Mouse (Mus musculus): ENCODE measurements at regions not wholly inside any gene's neighbourhood (a gene's known extent, or its start where the extent isn't known, plus 50 kb on each side); places are given as distances from the start of the nearest gene placed in this dataset.

DNA sequence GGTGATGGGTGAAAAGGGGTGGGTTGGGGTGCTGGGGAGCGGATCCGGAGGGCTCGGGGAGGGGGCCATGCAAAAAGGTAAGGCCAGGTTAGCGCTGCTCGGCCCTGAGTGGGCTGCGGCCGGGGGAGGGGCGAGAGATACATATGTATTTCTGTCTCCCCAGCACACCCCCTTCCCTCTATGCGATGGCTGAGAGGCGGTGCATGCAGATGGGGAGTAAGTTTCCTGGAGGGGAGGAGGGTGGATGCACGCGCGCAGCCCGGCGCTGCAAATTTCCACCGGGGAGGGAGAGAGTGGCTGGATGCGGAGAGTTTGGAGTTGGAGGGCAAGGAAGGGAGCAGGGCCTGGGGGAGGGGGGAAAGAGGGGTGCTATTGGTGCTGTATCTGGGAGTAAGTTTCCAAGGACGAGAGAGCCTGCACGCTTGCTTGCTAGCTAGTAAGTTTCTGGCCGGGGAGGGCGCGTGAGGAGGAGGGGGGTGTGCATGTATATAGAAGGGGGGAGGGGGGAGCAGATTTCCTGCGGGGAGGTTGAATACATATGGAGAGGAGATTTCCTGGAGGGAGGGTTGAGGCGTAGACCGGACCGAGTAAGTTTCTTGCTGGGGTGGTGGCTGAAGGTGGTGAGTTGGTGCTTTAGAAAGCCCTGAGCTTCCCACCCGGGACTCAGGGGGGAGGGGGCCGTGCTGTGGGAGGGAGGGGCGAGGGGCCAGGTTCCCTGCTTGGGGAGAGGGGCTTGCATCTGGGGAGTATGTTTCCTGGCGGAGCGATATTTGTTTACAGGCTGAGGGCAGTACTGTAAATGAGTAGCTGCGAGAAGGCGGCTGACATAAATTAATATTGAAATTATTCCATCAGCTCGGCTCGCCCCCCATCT is 130.8 kb upstream of the Ubr2 start:
- TF ChIP-seq CTCF (IDR thresholded peaks at IDR 0.05; ENCODE audit: extremely low read depth, insufficient read depth, low read length) (no peak), POLR2A (IDR thresholded peaks at IDR 0.05; ENCODE audit: extremely low read depth, insufficient read depth, low read length) (peak; percentile 40; the same call in 1 of the 2 replicates)
- H3K4me3 ChIP-seq (ENCODE audit: insufficient read depth, low read length) = peak overlapping the region; percentile 85
- 0 out of 2 replicates have a peak, but pooled peaks cover 1% of the 10 kb centered on the region for H3K4me1 ChIP-seq (ENCODE audit: control insufficient read depth, insufficient read depth, low read length)
- no peak overlapping the region for H3K27ac ChIP-seq (ENCODE audit: insufficient read depth, low read length)

DNA sequence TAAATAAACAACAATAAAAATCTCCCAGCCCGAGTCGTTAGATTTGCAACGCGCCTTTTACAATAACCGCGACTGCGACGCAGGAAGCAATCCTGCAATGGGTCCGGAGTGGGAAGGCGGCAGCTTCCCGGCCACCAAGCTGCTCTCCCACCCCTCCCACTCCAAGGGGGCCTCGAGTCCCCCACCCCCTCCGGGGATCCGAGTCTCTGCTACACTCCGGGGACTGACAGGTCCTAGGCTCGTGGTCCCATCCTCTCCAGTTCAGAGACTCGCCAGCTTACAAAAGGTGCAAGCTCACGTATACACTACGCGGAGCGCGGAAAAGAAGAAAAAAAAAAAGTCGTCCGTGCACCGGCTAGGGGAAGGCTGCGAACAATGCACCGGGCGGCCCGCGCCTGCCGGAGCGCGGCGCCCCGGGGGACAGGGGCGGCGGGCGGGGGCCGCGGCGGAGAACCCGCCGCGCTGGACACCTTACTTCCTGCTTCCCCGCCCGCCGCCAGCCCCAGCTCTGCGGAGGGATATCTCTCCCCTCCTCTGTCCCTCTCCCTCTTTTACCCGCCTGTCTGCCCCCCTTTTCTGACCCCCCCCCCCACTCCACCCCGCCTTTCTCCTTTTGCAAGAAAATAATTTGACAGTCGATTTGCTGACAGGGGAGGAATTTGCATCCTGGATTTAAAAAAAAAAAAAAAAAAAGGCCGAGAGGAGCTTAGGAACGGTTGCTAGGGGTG is 130.0 kb upstream of the Ubr2 start:
- Histone ChIP-seq H3K27ac (ENCODE audit: insufficient read depth, low read length) (peak overlapping the region; percentile 65), H3K4me3 (ENCODE audit: insufficient read depth, low read length) (peak overlapping the region; percentile 85), H3K4me1 (ENCODE audit: control insufficient read depth, insufficient read depth, low read length) (0 out of 2 replicates have a peak, but pooled peaks cover 1% of the 10 kb centered on the region)
- TF ChIP-seq POLR2A (IDR thresholded peaks at IDR 0.05; ENCODE audit: extremely low read depth, insufficient read depth, low read length) (no peak), CTCF (IDR thresholded peaks at IDR 0.05; ENCODE audit: extremely low read depth, insufficient read depth, low read length) (no peak)

DNA sequence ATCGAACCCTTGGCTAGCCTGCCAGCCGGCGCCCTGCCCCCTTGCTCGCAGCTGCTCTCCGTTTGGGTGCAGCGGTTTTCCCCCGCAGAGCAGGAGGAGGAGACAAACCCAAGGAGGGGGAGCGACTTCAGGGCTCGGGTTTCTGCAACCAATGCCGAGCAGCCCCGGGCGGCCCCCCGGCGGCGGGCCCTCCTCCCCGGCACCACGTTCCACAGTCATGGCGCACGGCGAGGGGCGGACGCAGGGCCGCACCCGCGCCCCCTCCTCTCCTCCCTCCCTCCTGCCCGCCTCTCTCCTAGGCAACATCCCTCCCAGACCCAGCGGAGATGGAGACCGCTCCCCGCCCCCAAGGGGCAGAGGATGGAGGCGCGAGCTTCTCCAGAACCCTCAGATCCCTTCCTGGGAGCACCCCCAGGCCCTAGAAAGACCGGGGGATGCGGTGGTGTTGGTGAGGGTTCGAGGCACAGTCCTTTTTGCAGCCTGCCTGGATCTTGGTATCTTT is 129.4 kb upstream of the Ubr2 start:
- TF ChIP-seq POLR2A (IDR thresholded peaks at IDR 0.05; ENCODE audit: extremely low read depth, insufficient read depth, low read length) (peak; percentile 57; the same call in 1 of the 2 replicates), CTCF (IDR thresholded peaks at IDR 0.05; ENCODE audit: extremely low read depth, insufficient read depth, low read length) (no peak)
- H3K27ac ChIP-seq (ENCODE audit: insufficient read depth, low read length) = peak overlapping the region; percentile 65

DNA sequence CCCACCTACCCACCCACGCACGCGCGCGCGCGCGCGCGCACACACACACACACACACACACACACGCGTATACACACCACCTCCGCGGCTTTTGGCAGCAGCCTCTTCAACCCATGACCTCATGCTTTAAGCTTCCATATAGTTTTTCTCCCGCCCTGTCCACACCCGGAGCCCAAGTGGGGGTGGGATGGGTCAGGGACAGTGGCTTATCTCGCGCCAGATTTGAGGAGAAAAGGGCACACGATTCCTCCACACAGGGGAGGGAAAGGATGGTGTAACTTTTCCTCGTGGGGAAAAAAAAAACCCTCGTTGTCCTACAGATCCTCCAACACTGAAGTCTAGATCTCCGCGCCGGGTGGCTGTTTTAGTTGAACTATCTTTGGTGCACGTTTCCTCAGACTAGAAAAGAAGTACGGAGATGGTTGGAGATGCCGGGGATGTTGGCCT is 128.8 kb upstream of the Ubr2 start:
- peak overlapping the region; percentile 85 for H3K4me3 ChIP-seq (ENCODE audit: insufficient read depth, low read length)
- no peaks in the 10 kb centered on the region for H3K4me1 ChIP-seq (ENCODE audit: control insufficient read depth, insufficient read depth, low read length)
- TF ChIP-seq CTCF (IDR thresholded peaks at IDR 0.05; ENCODE audit: extremely low read depth, insufficient read depth, low read length) (no peak), POLR2A (IDR thresholded peaks at IDR 0.05; ENCODE audit: extremely low read depth, insufficient read depth, low read length) (no peak)
- H3K27ac ChIP-seq (ENCODE audit: insufficient read depth, low read length) = no peak overlapping the region

More for the DNA sequence above, 129.4 kb upstream of the Ubr2 start:
- Histone ChIP-seq H3K4me1 (ENCODE audit: control insufficient read depth, insufficient read depth, low read length) (0 out of 2 replicates have a peak, but pooled peaks cover under 1% of the 10 kb centered on the region), H3K4me3 (ENCODE audit: insufficient read depth, low read length) (peak overlapping the region; percentile 85)

DNA sequence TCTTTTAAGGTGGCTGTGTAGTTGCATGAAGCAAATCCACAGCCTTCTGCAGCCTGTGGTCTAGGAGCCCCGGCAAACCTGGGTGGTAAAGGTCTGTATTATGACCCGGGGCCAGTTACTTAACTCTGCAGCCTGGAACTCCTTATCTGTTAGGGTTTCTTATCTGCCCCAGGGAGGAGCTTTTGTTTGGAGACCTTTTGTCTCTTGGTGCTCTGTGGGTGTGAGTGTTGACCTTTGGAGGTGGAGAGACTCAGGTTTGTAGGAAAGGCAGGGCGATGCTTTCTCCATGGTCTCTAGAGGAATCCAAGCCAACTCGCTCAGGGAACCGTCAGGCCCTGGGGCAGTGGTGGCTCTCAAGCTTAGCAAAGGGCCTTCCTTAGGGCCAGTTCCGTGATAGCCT is 127.8 kb upstream of the Ubr2 start:
- Histone ChIP-seq H3K4me3 (ENCODE audit: insufficient read depth, low read length) (no peak overlapping the region), H3K4me1 (ENCODE audit: control insufficient read depth, insufficient read depth, low read length) (no peaks in the 10 kb centered on the region), H3K27ac (ENCODE audit: insufficient read depth, low read length) (no peak overlapping the region)
- TF ChIP-seq POLR2A (IDR thresholded peaks at IDR 0.05; ENCODE audit: extremely low read depth, insufficient read depth, low read length) (no peak), CTCF (IDR thresholded peaks at IDR 0.05; ENCODE audit: extremely low read depth, insufficient read depth, low read length) (no peak)

DNA sequence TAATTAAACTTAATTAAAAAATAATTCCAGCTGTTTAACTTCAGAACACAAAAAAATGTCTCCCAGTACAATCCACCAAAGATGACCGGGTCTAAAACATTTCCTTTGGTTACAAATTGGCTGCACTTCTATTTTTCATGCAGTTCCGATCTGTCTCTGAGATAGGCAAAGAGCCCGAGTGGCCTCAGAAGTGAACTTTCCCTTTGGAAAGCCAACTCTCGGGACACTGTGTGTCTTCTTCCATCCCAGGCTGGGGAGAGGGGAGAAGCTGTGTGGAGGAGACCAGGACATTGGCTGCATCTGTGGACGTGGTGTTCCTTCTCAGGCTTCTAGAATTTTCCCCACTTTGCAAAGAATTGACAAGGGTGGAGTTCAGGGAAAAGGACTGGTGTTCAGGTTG is 125.0 kb upstream of the Ubr2 start:
- Histone ChIP-seq H3K4me3 (ENCODE audit: insufficient read depth, low read length) (no peak overlapping the region), H3K27ac (ENCODE audit: insufficient read depth, low read length) (no peak overlapping the region), H3K4me1 (ENCODE audit: control insufficient read depth, insufficient read depth, low read length) (no peaks in the 10 kb centered on the region)
- TF ChIP-seq POLR2A (IDR thresholded peaks at IDR 0.05; ENCODE audit: extremely low read depth, insufficient read depth, low read length) (no peak), CTCF (IDR thresholded peaks at IDR 0.05; ENCODE audit: extremely low read depth, insufficient read depth, low read length) (no peak)

DNA sequence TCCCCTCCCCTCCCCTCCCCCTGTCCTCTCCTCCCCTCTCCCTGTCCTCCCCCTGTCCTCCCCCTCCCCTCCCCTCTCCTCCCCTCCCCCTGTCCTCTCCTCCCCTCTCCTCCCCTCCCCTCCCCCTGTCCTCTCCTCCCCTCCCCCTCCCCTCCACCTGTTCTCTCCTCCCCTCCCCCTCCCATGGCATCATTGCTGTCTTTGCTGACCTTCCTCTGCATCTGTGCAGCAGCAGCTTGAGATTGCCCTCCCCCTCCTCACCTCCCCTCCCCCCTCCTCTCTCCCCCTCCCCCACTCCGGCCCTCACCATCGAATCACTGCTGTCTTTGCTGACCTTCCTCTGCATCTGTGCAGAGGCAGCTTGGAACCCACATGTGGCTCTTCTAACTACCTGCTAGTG is 123.4 kb upstream of the Ubr2 start:
- Histone ChIP-seq H3K27ac (ENCODE audit: insufficient read depth, low read length) (no peak overlapping the region), H3K4me1 (ENCODE audit: control insufficient read depth, insufficient read depth, low read length) (no peaks in the 10 kb centered on the region), H3K4me3 (ENCODE audit: insufficient read depth, low read length) (no peak overlapping the region)
- no peak for TF ChIP-seq CTCF (IDR thresholded peaks at IDR 0.05; ENCODE audit: extremely low read depth, insufficient read depth, low read length)
- no peak for TF ChIP-seq POLR2A (IDR thresholded peaks at IDR 0.05; ENCODE audit: extremely low read depth, insufficient read depth, low read length)

DNA sequence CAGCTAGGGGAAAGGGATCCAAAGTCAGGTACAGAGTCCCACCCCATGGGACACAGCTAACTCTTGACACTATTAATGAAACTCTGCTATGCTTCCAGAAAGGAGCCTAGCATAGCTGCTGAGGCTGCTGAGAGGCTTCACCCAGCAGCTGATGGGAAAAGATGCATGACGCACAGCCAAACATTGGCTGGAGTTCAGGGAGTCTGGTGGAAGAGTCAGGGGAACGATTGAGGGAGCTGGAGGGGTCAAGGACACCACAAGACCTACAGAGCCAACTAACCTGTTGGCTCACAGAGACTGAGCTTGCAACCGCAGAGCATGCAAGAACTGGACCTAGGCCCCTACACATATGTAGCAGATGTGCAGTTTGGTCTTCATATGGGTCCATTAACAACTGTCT is 117.2 kb upstream of the Ubr2 start:
- Histone ChIP-seq H3K4me1 (ENCODE audit: control insufficient read depth, insufficient read depth, low read length) (no peaks in the 10 kb centered on the region), H3K27ac (ENCODE audit: insufficient read depth, low read length) (no peak overlapping the region), H3K4me3 (ENCODE audit: insufficient read depth, low read length) (no peak overlapping the region)
- TF ChIP-seq CTCF (IDR thresholded peaks at IDR 0.05; ENCODE audit: extremely low read depth, insufficient read depth, low read length) (no peak), POLR2A (IDR thresholded peaks at IDR 0.05; ENCODE audit: extremely low read depth, insufficient read depth, low read length) (no peak)

DNA sequence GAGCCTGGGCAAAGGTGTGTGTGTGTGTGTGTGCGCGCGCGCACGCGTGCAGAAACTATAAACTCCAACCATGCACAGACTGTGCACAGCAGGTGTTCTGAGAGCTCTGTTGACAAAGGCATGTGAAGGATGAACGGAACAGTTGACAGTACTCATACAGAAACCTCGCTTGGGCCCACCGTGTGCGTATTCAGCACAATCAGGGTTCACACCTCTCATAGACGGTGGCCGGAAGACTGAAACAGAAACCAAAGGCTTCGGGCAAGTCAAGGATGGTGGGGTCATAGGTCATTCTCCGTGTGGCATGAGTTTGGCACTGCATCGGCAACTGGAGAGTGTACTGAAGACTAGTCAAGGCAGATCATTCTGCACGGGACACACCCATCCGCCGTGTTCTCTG is 113.2 kb upstream of the Ubr2 start:
- TF ChIP-seq CTCF (IDR thresholded peaks at IDR 0.05; ENCODE audit: extremely low read depth, insufficient read depth, low read length) (no peak), POLR2A (IDR thresholded peaks at IDR 0.05; ENCODE audit: extremely low read depth, insufficient read depth, low read length) (no peak)
- Histone ChIP-seq H3K4me1 (ENCODE audit: control insufficient read depth, insufficient read depth, low read length) (no peaks in the 10 kb centered on the region), H3K4me3 (ENCODE audit: insufficient read depth, low read length) (no peak overlapping the region), H3K27ac (ENCODE audit: insufficient read depth, low read length) (no peak overlapping the region)

Measured in cortical plate, adult 2 months (tissue).